Mouse (Mus musculus): Measurements from ENCODE around the gene Doc2g. TPM values are rescaled to one million over a fixed set of nuclear protein-coding genes. Genes with fewer than 3 reads are reported as not detected.
A peak's percentile ranks its signal among the peaks of the same experiment; 100 is the strongest.
"Not testable (repeated sequence)": the region's sequence is repeated elsewhere in the genome, so short reads cannot be mapped to it uniquely, and the experiment has no call there.

Gene Doc2g
- polyA plus RNA-seq, 1 experiment from 2014 or later: 5.7 TPM

DNA sequence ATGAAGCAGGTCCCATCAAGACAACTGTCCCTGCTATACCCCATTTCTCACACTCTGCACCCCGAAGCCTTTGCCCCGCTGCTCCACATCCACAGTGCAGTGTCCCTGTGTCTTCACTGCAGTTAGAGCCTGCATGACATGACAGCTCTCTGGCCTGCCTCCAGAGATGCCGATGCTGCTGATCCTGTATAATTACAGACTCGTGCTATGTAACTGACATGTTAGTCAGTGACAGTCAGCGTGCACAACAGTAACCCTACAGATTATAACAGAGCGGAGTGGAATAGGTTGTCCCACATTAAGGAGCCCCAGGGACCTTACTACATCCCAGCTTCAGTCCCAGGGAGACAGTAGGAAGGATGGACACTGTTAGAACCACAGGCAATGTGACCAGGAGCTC, 28.5 kb upstream of the Doc2g start:
- H3K27ac ChIP-seq (replicated peaks); H3K27me3 ChIP-seq (replicated peaks; ENCODE audit: low read depth, poor library complexity, severe bottlenecking); H3K36me3 ChIP-seq (replicated peaks); H3K4me3 ChIP-seq; H3K9me3 ChIP-seq; DNase-seq (ENCODE audit: low spot score): not testable (repeated sequence)
- WGBS: 88% methylated on average over 6 of the region's 6 CpGs
- H3K4me1 ChIP-seq: peaks cover 31% of the 10 kb centered on the region

DNA sequence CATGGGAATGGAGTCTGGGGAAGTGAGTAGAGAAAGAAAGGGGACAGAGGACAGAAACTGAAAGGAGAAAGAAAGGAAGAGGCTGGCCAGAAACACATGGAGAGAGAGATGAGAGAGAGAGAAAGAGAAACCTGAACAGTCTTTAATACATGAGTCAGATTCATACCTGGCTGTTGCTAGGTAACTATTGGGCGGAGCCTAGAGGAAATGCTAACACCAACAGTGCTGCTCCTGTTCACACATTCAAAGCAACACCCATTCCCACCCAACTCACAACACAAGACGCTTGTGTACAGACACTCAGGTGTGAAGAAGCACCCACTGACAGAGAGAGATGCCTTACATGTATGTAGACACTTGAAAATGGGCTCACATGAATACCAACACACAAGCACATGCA, 27.2 kb upstream of the Doc2g start:
- Histone ChIP-seq H3K9me3 (no peaks in the 10 kb centered on the region), H3K27ac (replicated peaks) (no peak overlapping the region), H3K27me3 (replicated peaks; ENCODE audit: low read depth, poor library complexity, severe bottlenecking) (no peaks in the 10 kb centered on the region; the same call in 1 of the 2 replicates), H3K36me3 (replicated peaks) (no peaks in the 10 kb centered on the region), H3K4me1 (peaks cover 26% of the 10 kb centered on the region), H3K4me3 (no peak overlapping the region)
- WGBS: 92% methylated on average over 2 of the region's 2 CpGs
- DNase-seq (ENCODE audit: low spot score): no peak

DNA sequence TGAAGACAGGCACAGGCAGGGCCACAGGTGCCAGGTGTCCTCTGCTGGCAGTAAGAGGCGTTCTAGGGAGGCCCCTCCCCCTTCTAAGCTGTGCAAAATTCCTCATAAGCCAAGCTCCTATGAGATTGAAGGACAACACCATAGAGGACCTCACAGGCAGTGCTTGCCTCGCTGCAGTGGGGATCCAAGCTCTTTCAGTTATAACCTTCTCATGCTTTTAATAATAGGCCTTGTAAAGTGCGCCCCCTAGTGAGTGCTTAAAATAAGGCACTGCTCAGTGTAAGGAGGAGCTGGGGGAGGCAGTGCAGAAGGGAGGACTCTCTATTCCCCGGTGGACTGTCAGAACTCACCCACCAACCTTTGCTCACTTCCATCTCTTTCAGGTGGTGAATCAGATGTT, 22.8 kb upstream of the Doc2g start:
- peak overlapping the region; percentile 12; the same call in 1 of the 2 replicates for H3K27ac ChIP-seq (replicated peaks)
- no peak overlapping the region for H3K4me3 ChIP-seq
- 19% methylated on average over 4 of the region's 4 CpGs for WGBS
- H3K9me3 ChIP-seq: no peaks in the 10 kb centered on the region
- DNase-seq (ENCODE audit: low spot score): peak; percentile 75
- H3K36me3 ChIP-seq (replicated peaks): no peaks in the 10 kb centered on the region
- H3K4me1 ChIP-seq: peaks cover 45% of the 10 kb centered on the region
- no peaks in the 10 kb centered on the region; the same call in 1 of the 2 replicates for H3K27me3 ChIP-seq (replicated peaks; ENCODE audit: low read depth, poor library complexity, severe bottlenecking)

DNA sequence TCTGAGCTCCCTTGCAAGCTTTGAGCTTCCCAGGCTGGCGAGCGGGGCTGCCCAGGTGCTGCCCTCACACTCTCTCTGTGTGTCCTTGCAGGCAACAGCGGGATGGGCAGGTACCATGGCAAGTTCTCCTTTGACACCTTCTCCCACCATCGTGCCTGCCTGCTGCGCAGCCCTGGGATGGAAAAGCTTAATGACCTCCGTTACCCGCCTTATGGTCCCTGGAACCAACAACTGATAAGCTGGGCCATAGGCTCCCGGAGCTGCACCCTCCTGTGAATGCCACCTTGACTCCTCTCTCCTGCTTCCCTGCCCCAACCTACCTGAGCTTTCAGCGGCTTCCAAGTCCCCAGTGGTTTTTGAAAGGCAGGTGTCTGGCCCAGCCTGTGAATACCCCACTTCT, 22.2 kb upstream of the Doc2g start:
- H3K4me3 ChIP-seq: no peak overlapping the region
- no peaks in the 10 kb centered on the region for H3K36me3 ChIP-seq (replicated peaks)
- 81% methylated on average over 9 of the region's 9 CpGs for WGBS
- H3K9me3 ChIP-seq: no peaks in the 10 kb centered on the region
- no peak for DNase-seq (ENCODE audit: low spot score)
- no peak overlapping the region for H3K27ac ChIP-seq (replicated peaks)
- no peaks in the 10 kb centered on the region; the same call in 1 of the 2 replicates for H3K27me3 ChIP-seq (replicated peaks; ENCODE audit: low read depth, poor library complexity, severe bottlenecking)
- H3K4me1 ChIP-seq: peaks cover 51% of the 10 kb centered on the region

DNA sequence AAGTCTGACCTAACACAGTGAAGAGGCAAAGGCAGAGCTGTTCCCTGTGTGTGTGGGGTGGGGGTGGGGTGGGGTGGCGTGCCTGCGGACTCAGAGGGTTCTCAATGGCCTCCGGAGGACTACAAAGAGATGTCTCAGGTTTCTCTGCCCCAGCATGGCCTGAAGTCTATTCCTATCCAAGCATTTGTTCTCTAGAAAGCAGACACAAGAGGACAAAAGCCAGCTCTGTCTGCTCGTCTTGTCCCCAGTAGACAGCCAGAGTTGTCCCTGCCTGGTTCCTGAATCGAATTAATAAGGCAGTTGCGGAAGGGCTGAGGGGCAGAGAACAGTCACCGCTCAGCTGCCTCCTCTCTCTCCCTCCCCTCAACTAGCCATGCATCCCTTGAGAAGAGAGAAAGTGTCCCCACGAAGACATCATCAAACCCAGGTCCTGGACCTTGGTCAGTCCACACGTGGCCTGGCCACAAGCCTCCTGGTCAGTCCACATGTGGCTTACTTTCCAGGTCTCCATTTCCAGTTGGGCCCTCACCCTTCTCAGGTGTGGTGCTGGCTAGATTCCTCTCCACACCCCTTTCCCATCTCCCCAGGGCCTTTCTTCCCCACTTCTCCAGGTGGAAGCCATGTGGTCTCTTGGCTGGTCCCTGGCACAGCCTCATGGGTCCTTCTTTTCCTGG, 19.4 kb upstream of the Doc2g start:
- Histone ChIP-seq H3K27me3 (replicated peaks; ENCODE audit: low read depth, poor library complexity, severe bottlenecking) (no peaks in the 10 kb centered on the region; the same call in 1 of the 2 replicates), H3K36me3 (replicated peaks) (no peaks in the 10 kb centered on the region), H3K4me3 (0 out of 2 replicates have a peak overlapping the region, but pooled peaks have one; percentile 5), H3K9me3 (peaks cover 2% of the 10 kb centered on the region; the same call in 1 of the 2 replicates), H3K27ac (replicated peaks) (peak overlapping the region; percentile 74), H3K4me1 (peaks cover 58% of the 10 kb centered on the region)
- WGBS: 22% methylated on average over 9 of the region's 9 CpGs
- DNase-seq (ENCODE audit: low spot score): peak; percentile 53

DNA sequence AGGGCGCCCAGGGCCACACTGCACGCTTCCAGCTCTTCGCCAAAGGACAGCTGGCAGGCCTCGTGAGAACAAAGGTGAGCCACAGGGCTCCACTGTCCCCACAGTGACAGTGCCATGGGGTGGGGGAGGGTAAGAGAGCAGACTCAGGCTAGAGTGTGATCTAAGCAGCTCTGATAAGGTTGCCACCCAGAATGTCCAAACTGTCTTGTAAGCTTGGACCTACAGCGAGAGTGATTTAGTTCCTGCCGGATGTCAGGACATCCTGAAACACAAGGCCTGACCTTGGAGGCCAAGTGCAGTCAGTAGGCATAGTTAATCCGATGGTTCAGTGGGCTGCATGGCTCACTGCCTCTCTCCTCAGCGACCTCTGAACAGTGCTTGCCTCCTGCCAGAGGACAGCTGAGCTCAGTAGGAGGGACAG, 17.8 kb upstream of the Doc2g start:
- WGBS: 34% methylated on average over 8 of the region's 8 CpGs
- H3K27me3 ChIP-seq (replicated peaks; ENCODE audit: low read depth, poor library complexity, severe bottlenecking): no peaks in the 10 kb centered on the region; the same call in 1 of the 2 replicates
- peak; percentile 33 for DNase-seq (ENCODE audit: low spot score)
- H3K36me3 ChIP-seq (replicated peaks): no peaks in the 10 kb centered on the region
- H3K4me3 ChIP-seq: no peak overlapping the region
- H3K9me3 ChIP-seq: peaks cover 6% of the 10 kb centered on the region; the same call in 1 of the 2 replicates
- H3K27ac ChIP-seq (replicated peaks): peak overlapping the region; percentile 74
- H3K4me1 ChIP-seq: peaks cover 50% of the 10 kb centered on the region

DNA sequence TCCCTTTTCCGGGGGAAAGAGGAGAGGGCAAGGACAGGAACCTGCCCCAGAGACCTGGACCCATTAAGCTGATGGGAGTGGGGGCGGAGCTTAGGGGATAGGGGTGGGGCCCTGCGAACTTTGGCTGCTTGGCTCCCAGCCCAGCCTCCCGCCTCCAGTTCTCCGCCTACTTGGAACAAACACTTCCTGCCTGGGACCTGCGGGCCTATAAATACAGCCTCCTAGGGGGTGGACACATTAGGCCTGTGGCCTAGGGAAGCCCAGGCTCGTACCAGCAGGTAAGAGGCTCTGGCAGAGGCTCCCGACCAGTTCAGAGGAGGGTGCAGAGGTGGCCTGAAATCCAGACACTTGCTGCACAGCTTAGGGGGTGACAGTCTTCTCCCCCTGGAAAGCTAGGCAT, 16.8 kb upstream of the Doc2g start, which contains the start of gene Acy3:
Gene Acy3, plus strand, starts transcription at position 237 of the 400 bp plus-strand sequence.
- Histone ChIP-seq H3K4me1 (peaks cover 53% of the 10 kb centered on the region), H3K27ac (replicated peaks) (peak within 1 kb of the TSS; percentile 74), H3K9me3 (peaks cover 6% of the 10 kb centered on the region; the same call in 1 of the 2 replicates), H3K27me3 (replicated peaks; ENCODE audit: low read depth, poor library complexity, severe bottlenecking) (no peaks in the 10 kb centered on the region), H3K4me3 (peak within 1 kb of the TSS; percentile 12; the same call in 1 of the 2 replicates), H3K36me3 (replicated peaks) (no peaks in the 10 kb centered on the region)
- WGBS: 21% methylated on average over 8 of the region's 8 CpGs
- DNase-seq (ENCODE audit: low spot score): peak; percentile 60

DNA sequence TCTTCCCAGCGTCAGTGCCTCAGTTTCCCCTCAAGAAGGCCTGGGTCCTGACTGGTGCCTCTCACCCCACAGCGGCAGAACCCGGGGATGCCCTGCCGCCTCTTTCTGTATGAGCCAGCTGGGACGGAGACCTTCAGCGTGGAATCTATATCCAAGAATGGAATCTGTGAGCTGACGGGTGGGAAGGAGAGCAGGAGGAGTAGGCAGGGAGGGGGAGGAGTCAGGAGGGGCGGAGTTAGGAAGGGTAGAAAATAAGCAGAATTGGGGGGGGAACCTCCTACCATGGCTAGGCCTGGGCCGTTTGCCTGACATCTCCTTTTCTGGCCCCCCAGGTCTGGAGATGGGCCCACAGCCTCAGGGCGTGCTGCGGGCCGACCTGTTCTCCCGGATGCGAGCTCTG, 15.0 kb upstream of the Doc2g start:
- Histone ChIP-seq H3K27ac (replicated peaks) (no peak overlapping the region), H3K4me1 (peaks cover 54% of the 10 kb centered on the region), H3K27me3 (replicated peaks; ENCODE audit: low read depth, poor library complexity, severe bottlenecking) (no peaks in the 10 kb centered on the region), H3K4me3 (no peak overlapping the region), H3K9me3 (peaks cover 6% of the 10 kb centered on the region; the same call in 1 of the 2 replicates), H3K36me3 (replicated peaks) (no peaks in the 10 kb centered on the region)
- WGBS: 88% methylated on average over 14 of the region's 14 CpGs
- no peak for DNase-seq (ENCODE audit: low spot score)

DNA sequence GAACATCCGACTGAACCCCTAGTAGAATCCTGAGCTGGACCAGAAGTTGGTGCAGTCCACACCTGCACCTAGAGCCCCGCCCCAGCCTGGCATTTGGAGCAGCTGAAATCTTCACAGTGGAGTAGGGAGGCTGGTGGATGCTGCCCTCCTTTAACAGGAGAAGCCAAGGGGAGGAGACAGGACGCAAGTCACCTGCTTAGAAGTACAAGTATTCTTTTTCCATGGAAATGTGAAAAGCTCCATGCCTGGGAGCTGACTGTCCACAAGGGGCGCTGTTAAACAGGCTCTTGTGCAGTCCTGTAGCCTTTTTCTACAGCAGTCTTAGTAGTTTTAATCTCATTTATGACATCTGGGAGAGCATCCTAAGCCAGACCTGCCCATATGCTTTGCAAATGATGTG, 14.4 kb upstream of the Doc2g start:
- Histone ChIP-seq H3K27me3 (replicated peaks; ENCODE audit: low read depth, poor library complexity, severe bottlenecking) (no peaks in the 10 kb centered on the region), H3K4me3 (no peak overlapping the region), H3K9me3 (peaks cover 6% of the 10 kb centered on the region; the same call in 1 of the 2 replicates), H3K36me3 (replicated peaks) (no peaks in the 10 kb centered on the region), H3K27ac (replicated peaks) (no peak overlapping the region), H3K4me1 (peaks cover 47% of the 10 kb centered on the region)
- 84% methylated on average over 4 of the region's 4 CpGs for WGBS
- DNase-seq (ENCODE audit: low spot score): no peak

DNA sequence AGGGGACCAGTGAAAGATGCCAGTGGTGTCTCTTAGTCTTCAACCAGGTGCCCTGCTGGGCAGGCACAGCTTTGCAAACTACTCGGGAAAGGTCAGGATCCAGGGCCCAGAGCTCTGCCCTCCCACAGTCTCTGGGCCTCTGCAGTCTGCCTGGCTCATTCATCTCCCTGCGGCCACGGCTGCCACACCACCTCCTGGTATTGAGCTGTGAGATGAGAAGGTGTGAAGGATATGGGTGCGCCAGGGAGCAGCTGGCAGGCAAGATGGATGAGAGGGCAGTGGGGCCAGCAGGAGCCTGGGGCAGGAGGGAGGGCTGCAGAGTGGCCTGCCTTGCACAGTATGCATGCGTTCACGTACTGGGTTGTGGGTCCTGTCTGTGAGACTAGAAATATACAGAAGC, 12.3 kb upstream of the Doc2g start:
- Histone ChIP-seq H3K4me1 (peaks cover 35% of the 10 kb centered on the region), H3K27ac (replicated peaks) (no peak overlapping the region; the same call in 1 of the 2 replicates), H3K9me3 (peaks cover 6% of the 10 kb centered on the region; the same call in 1 of the 2 replicates), H3K27me3 (replicated peaks; ENCODE audit: low read depth, poor library complexity, severe bottlenecking) (no peaks in the 10 kb centered on the region), H3K36me3 (replicated peaks) (no peaks in the 10 kb centered on the region), H3K4me3 (no peak overlapping the region)
- WGBS: 69% methylated on average over 6 of the region's 6 CpGs
- DNase-seq (ENCODE audit: low spot score): no peak

DNA sequence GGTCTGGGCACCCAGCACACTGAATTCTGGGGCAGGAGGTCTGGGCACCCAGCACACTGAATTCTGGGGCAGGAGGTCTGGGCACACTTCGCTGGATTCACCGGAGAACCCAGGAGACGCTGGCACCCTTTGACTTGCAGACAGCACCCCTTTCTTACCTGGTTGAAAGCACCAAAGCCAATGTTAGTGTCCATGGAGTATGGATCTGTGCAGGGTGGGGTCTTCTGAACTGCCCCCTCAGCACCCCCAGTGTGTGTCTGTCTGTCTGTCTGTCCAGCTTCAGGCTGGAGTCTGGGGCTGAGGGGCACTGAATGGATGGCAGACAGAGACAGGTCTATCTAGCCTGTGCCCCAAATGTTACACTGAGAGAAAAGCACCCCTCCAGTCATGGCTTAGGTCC, 11.6 kb upstream of the Doc2g start:
- no peak for DNase-seq (ENCODE audit: low spot score)

DNA sequence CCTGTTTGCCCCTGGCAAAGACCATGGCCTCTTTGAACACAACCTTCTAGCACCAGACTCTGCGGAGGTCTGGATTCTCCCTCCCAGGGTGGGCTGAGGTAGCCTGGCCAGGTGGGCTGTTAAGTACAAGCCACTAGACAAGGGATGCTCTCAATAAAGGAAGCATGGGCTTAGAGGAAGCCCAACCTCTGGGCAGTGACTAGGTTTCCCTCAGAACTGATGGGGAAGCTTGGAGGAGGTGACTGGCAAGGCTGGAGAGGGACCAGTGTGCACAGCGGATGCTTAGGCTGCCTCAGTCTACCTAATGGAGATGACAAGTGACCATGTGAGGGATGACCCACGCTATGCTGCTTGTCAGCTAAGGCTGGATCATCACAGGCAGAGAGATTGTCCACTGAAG, 11.1 kb upstream of the Doc2g start:
- Histone ChIP-seq H3K4me3 (no peak overlapping the region), H3K36me3 (replicated peaks) (no peaks in the 10 kb centered on the region), H3K4me1 (peaks cover 33% of the 10 kb centered on the region), H3K27ac (replicated peaks) (0 out of 2 replicates have a peak overlapping the region, but pooled peaks have one; percentile 4), H3K27me3 (replicated peaks; ENCODE audit: low read depth, poor library complexity, severe bottlenecking) (no peaks in the 10 kb centered on the region), H3K9me3 (peaks cover 6% of the 10 kb centered on the region; the same call in 1 of the 2 replicates)
- WGBS: 83% methylated on average over 3 of the region's 3 CpGs
- DNase-seq (ENCODE audit: low spot score): no peak

More for the DNA sequence above, 11.6 kb upstream of the Doc2g start:
- H3K4me1 ChIP-seq: peaks cover 35% of the 10 kb centered on the region
- H3K27ac ChIP-seq (replicated peaks): 0 out of 2 replicates have a peak overlapping the region, but pooled peaks have one; percentile 4
- WGBS: 95% methylated on average over 3 of the region's 3 CpGs
- H3K36me3 ChIP-seq (replicated peaks): no peaks in the 10 kb centered on the region
- H3K27me3 ChIP-seq (replicated peaks; ENCODE audit: low read depth, poor library complexity, severe bottlenecking): no peaks in the 10 kb centered on the region
- no peak overlapping the region for H3K4me3 ChIP-seq
- peaks cover 6% of the 10 kb centered on the region; the same call in 1 of the 2 replicates for H3K9me3 ChIP-seq

DNA sequence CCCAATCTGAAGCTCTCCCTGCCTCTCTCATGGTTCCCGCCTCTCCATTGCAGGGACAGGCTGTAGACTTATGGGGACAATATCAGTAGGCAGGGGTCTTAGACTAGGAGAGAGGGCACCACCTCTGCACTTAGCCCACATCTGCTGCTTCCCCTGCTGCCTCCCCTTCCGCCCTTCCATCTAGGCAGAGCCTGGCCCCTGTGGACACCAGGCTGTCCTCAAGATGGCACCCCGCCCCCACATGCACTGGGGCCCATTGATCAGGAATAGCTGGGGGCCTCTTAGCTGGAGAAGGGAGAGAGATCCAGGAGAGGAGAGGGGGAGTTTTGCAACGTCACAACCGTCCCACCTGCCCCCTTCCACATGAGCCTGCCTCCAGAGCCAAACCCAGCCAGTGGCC, 10.7 kb upstream of the Doc2g start, which contains the start of gene Tbx10:
Gene Tbx10, plus strand, starts transcription at position 337 of the 400 bp plus-strand sequence.
- Histone ChIP-seq H3K27me3 (replicated peaks; ENCODE audit: low read depth, poor library complexity, severe bottlenecking) (no peaks in the 10 kb centered on the region), H3K4me1 (peaks cover 36% of the 10 kb centered on the region), H3K27ac (replicated peaks) (0 out of 2 replicates have a peak within 1 kb of the TSS, but pooled peaks have one; percentile 19), H3K4me3 (no peak within 1 kb of the TSS), H3K9me3 (peaks cover 6% of the 10 kb centered on the region; the same call in 1 of the 2 replicates), H3K36me3 (replicated peaks) (no peaks in the 10 kb centered on the region)
- WGBS: 50% methylated on average over 5 of the region's 5 CpGs
- DNase-seq (ENCODE audit: low spot score): no peak

All from embryonic facial prominence, embryonic 10.5 days (tissue).